8 mouse cellular contexts compared by ENCODE assay signal in the genomic region with DNA sequence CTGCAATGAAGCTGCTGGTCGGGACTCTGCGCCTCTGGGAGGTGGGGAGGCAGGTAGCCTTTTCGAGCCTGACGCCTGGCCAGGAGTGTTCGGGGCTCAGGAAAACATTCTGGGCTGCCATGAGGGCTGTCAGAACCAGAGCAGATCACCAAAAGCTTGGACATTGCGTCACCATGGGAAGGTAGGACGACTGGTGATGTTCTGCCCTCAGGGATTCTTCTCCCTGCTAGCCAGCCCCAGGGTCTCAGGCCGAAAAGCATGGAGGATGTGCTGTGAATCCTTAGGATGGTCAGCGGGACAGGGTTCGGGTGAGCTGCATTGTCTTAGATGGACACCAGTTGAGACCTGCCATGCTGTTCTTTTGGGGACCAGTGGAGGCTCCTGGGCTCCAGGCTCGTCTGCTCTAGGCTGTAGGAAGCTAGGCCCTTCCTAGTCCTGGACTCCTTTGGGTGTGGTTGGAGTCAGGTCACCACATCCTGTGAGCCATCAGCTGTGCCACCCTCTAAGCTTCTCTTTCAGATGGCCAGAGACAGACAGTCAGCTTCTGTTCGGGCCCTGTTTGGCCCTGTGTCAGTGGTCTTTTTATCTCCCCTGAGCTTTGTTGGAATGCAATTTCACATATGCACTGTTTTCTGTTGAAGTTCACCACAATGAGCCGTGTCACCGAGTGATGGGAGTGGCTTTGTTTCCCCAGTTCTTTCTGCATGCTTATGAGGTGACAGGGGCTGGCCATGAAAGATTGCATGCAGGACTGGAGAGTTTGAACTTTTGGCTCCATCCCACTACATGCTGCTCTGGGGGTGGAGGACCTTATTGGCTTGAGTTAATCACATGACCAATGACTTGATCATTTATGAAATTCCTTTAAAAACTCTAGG. TPM values are rescaled to one million over a fixed set of nuclear protein-coding genes. Genes with fewer than 3 reads are reported as not detected.
DNase-seq lines count a peak whose midpoint lies in the region; ATAC-seq and TF ChIP-seq lines count a peak whose summit lies in the region.

No protein-coding gene starts in this region.

- peak overlapping the region; percentile 95 for H3K27ac ChIP-seq in lung, embryonic 14.5 days (ENCODE audit: low read depth)
- H3K27ac ChIP-seq in forebrain, embryonic 13.5 days: peak overlapping the region; percentile 77
- H3K27ac ChIP-seq in limb, embryonic 12.5 days: peak overlapping the region; percentile 92
- no peak overlapping the region for H3K27ac ChIP-seq in neural tube, embryonic 11.5 days (ENCODE audit: low read depth, low read length)

- no peaks in the 10 kb centered on the region for H3K36me3 ChIP-seq in lung, embryonic 14.5 days (ENCODE audit: insufficient read depth)
- H3K36me3 ChIP-seq in forebrain, embryonic 13.5 days (ENCODE audit: poor library complexity, severe bottlenecking): no peaks in the 10 kb centered on the region
- H3K36me3 ChIP-seq in limb, embryonic 12.5 days: no peaks in the 10 kb centered on the region
- H3K36me3 ChIP-seq in neural tube, embryonic 11.5 days (ENCODE audit: control insufficient read depth, insufficient read depth, low read length): no peaks in the 10 kb centered on the region

- peak overlapping the region; percentile 32 for H3K4me3 ChIP-seq in lung, embryonic 14.5 days (ENCODE audit: low read depth, low read length)
- H3K4me3 ChIP-seq in forebrain, embryonic 13.5 days: peak overlapping the region; percentile 17
- peak overlapping the region; percentile 27 for H3K4me3 ChIP-seq in limb, embryonic 12.5 days (replicated peaks)
- no peak overlapping the region for H3K4me3 ChIP-seq in neural tube, embryonic 11.5 days (ENCODE audit: low read depth, low read length)

- peak overlapping the region; percentile 61 for H3K4me2 ChIP-seq in lung, embryonic 14.5 days
- peak overlapping the region; percentile 47 for H3K4me2 ChIP-seq in forebrain, embryonic 13.5 days
- H3K4me2 ChIP-seq in limb, embryonic 12.5 days: peak overlapping the region; percentile 58
- H3K4me2 ChIP-seq in neural tube, embryonic 11.5 days (ENCODE audit: low read depth): peak overlapping the region; percentile 31

- no peaks in the 10 kb centered on the region for H3K27me3 ChIP-seq in lung, embryonic 14.5 days (ENCODE audit: insufficient read depth, low read length)
- peaks cover 3% of the 10 kb centered on the region; the same call in 1 of the 2 replicates for H3K27me3 ChIP-seq in forebrain, embryonic 13.5 days
- no peaks in the 10 kb centered on the region for H3K27me3 ChIP-seq in limb, embryonic 12.5 days
- no peaks in the 10 kb centered on the region for H3K27me3 ChIP-seq in neural tube, embryonic 11.5 days (ENCODE audit: control insufficient read depth, insufficient read depth, low read length)

- WGBS in lung, embryonic 14.5 days: 29% methylated on average over 14 of the region's 14 CpGs
- WGBS in forebrain, embryonic 13.5 days: 35% methylated on average over 14 of the region's 14 CpGs
- WGBS in limb, embryonic 12.5 days: 45% methylated on average over 14 of the region's 14 CpGs
- WGBS in neural tube, embryonic 11.5 days: 50% methylated on average over 14 of the region's 14 CpGs

- peaks cover 19% of the 10 kb centered on the region for H3K4me1 ChIP-seq in lung, embryonic 14.5 days (ENCODE audit: insufficient read depth)
- H3K4me1 ChIP-seq in forebrain, embryonic 13.5 days: peaks cover 47% of the 10 kb centered on the region
- H3K4me1 ChIP-seq in limb, embryonic 12.5 days (replicated peaks): peaks cover 24% of the 10 kb centered on the region
- peaks cover 23% of the 10 kb centered on the region for H3K4me1 ChIP-seq in neural tube, embryonic 11.5 days (ENCODE audit: control insufficient read depth, insufficient read depth, low read length)

- peak; percentile 66 for DNase-seq in lung, embryonic 14.5 days
- no peak for DNase-seq in lung, postnatal 14 days
- DNase-seq in neural tube, embryonic 11.5 days (ENCODE audit: low spot score): peak; percentile 40
- no peak for DNase-seq in T-cell, adult 2 months (ENCODE audit: low spot score)
- no peak for DNase-seq in right cerebral cortex, postnatal 4 days

- TF ChIP-seq CTCF in lung, embryonic 14.5 days (IDR thresholded peaks at IDR 0.05; ENCODE audit: low read depth): no peak

- ATAC-seq in lung, embryonic 14.5 days (ENCODE audit: insufficient read depth): peak; percentile 21; the same call in 1 of the 2 replicates
- 0 out of 2 replicates have a peak, but pooled peaks have one; percentile 1 for ATAC-seq in forebrain, embryonic 13.5 days
- ATAC-seq in limb, embryonic 12.5 days (ENCODE audit: insufficient number of reproducible peaks, insufficient read depth, low FRiP score, low TSS enrichment, low read depth): no peak
- ATAC-seq in neural tube, embryonic 11.5 days (ENCODE audit: insufficient read depth, low FRiP score, low TSS enrichment): no peak
- ATAC-seq in cerebellum, adult (ENCODE audit: insufficient number of reproducible peaks, low FRiP score, low TSS enrichment): no peak

- H3K9ac ChIP-seq in lung, embryonic 14.5 days: peak overlapping the region; percentile 50
- peak overlapping the region; percentile 37 for H3K9ac ChIP-seq in forebrain, embryonic 13.5 days
- peak overlapping the region; percentile 57 for H3K9ac ChIP-seq in limb, embryonic 12.5 days (replicated peaks)
- peak overlapping the region; percentile 44 for H3K9ac ChIP-seq in neural tube, embryonic 11.5 days (ENCODE audit: low read length)

- no peaks in the 10 kb centered on the region for H3K9me3 ChIP-seq in lung, embryonic 14.5 days (ENCODE audit: low read depth, low read length)
- H3K9me3 ChIP-seq in forebrain, embryonic 13.5 days (replicated peaks): 0 out of 2 replicates have a peak, but pooled peaks cover 3% of the 10 kb centered on the region
- no peaks in the 10 kb centered on the region for H3K9me3 ChIP-seq in limb, embryonic 12.5 days
- H3K9me3 ChIP-seq in neural tube, embryonic 11.5 days (ENCODE audit: control insufficient read depth, low read length): no peaks in the 10 kb centered on the region

RNA-seq across cellular contexts. Expression of a gene that starts 8.5 kb away (rescaled TPM):
- polyA plus RNA-seq in lung, embryonic 14.5 days (2014; fragmentation: Nextera tagmentation; extraction: Ambion mirVana): 50.3 and 55.8 TPM in 2 replicates
- polyA plus RNA-seq in forebrain, embryonic 13.5 days (2015; fragmentation: Nextera tagmentation; extraction: Ambion mirVana): 126 and 135 TPM in 2 replicates
- polyA plus RNA-seq in limb, embryonic 12.5 days (2016; fragmentation: Nextera tagmentation; extraction: Ambion mirVana): 37.6 and 40.2 TPM in 2 replicates
- 159 and 173 TPM in 2 replicates for polyA plus RNA-seq in neural tube, embryonic 11.5 days (2014; fragmentation: Nextera tagmentation; extraction: Ambion mirVana)

RNA-seq across cellular contexts. Expression of a gene that starts 27.8 kb away (rescaled TPM):
- 0.18 TPM in 1 of 2 replicates, not detected in the other for polyA plus RNA-seq in lung, embryonic 14.5 days (2014; fragmentation: Nextera tagmentation; extraction: Ambion mirVana)
- polyA plus RNA-seq in forebrain, embryonic 13.5 days (2015; fragmentation: Nextera tagmentation; extraction: Ambion mirVana): not detected in 2 replicates
- polyA plus RNA-seq in limb, embryonic 12.5 days (2016; fragmentation: Nextera tagmentation; extraction: Ambion mirVana): not detected in 2 replicates
- 2.9 and 3.5 TPM in 2 replicates for polyA plus RNA-seq in neural tube, embryonic 11.5 days (2014; fragmentation: Nextera tagmentation; extraction: Ambion mirVana)

RNA-seq across cellular contexts. Expression of a gene that starts 34.3 kb away (rescaled TPM):
- polyA plus RNA-seq in lung, embryonic 14.5 days (2014; fragmentation: Nextera tagmentation; extraction: Ambion mirVana): 11.5 and 11.6 TPM in 2 replicates
- polyA plus RNA-seq in forebrain, embryonic 13.5 days (2015; fragmentation: Nextera tagmentation; extraction: Ambion mirVana): 0.10 and 0.13 TPM in 2 replicates
- 1.9 and 2.3 TPM in 2 replicates for polyA plus RNA-seq in limb, embryonic 12.5 days (2016; fragmentation: Nextera tagmentation; extraction: Ambion mirVana)
- polyA plus RNA-seq in neural tube, embryonic 11.5 days (2014; fragmentation: Nextera tagmentation; extraction: Ambion mirVana): 0.48 and 1.1 TPM in 2 replicates

Comparison
In these comparisons a context has a peak if more than half of its experiments do, and no peak if none do; other contexts are left out.
1. DNase-seq: peak in lung, embryonic 14.5 days (single experiment) and neural tube, embryonic 11.5 days (single experiment); none in lung, postnatal 14 days (single experiment), T-cell, adult 2 months (single experiment) and right cerebral cortex, postnatal 4 days (single experiment).
2. ATAC-seq: peak in lung, embryonic 14.5 days (single experiment) and forebrain, embryonic 13.5 days (single experiment); none in limb, embryonic 12.5 days (single experiment), neural tube, embryonic 11.5 days (single experiment) and cerebellum, adult (single experiment).
3. Peak in every context shown above with its lines, with median percentiles within 50 percentile points of each other: H3K4me2 ChIP-seq and H3K9ac ChIP-seq.